Mouse (Mus musculus): ENCODE results near the gene Slc18a3. TPM values are rescaled to one million over a fixed set of nuclear protein-coding genes. Genes with fewer than 3 reads are reported as not detected.

The Slc18a3 gene
- polyA plus RNA-seq, 1 experiment from 2014 or later: 0.41 TPM

- H3K27ac ChIP-seq (replicated peaks): no peak overlapping the region
- 83% methylated on average over 5 of the region's 5 CpGs for WGBS
- H3K36me3 ChIP-seq: no peaks in the 10 kb centered on the region
- H3K9me3 ChIP-seq (replicated peaks): no peaks in the 10 kb centered on the region
- peaks cover 15% of the 10 kb centered on the region for H3K27me3 ChIP-seq (ENCODE audit: low read depth, poor library complexity, severe bottlenecking)
- peaks cover 18% of the 10 kb centered on the region for H3K4me1 ChIP-seq
- no peak overlapping the region for H3K4me3 ChIP-seq
- DNase-seq (ENCODE audit: low spot score): peak; percentile 5
Observed at GRCm38 (mm10) chr14:32439316-32439715, 25.3 kb downstream of the Slc18a3 start.

GRCm38 (mm10) chr14:32437352-32437793, 27.3 kb downstream of the Slc18a3 start:
- peak; percentile 40 for DNase-seq (ENCODE audit: low spot score)
- Histone ChIP-seq H3K27ac (replicated peaks) (no peak overlapping the region), H3K4me1 (peaks cover 12% of the 10 kb centered on the region), H3K4me3 (no peak overlapping the region), H3K27me3 (ENCODE audit: low read depth, poor library complexity, severe bottlenecking) (peaks cover 5% of the 10 kb centered on the region; the same call in 1 of the 2 replicates), H3K36me3 (no peaks in the 10 kb centered on the region), H3K9me3 (replicated peaks) (no peaks in the 10 kb centered on the region)
- 34% methylated on average over 5 of the region's 5 CpGs for WGBS

- no peaks in the 10 kb centered on the region for H3K36me3 ChIP-seq
- no peaks in the 10 kb centered on the region for H3K27me3 ChIP-seq (ENCODE audit: low read depth, poor library complexity, severe bottlenecking)
- 35% methylated on average over 8 of the region's 8 CpGs for WGBS
- no peaks in the 10 kb centered on the region for H3K9me3 ChIP-seq (replicated peaks)
- H3K4me1 ChIP-seq: peaks cover 11% of the 10 kb centered on the region
- no peak overlapping the region for H3K27ac ChIP-seq (replicated peaks)
- peak; percentile 11 for DNase-seq (ENCODE audit: low spot score)
- no peak overlapping the region for H3K4me3 ChIP-seq
Observed at GRCm38 (mm10) chr14:32429030-32429602, 35.5 kb downstream of the Slc18a3 start.

- H3K27ac ChIP-seq (replicated peaks): no peak overlapping the region
- peak; percentile 6 for DNase-seq (ENCODE audit: low spot score)
- H3K9me3 ChIP-seq (replicated peaks): no peaks in the 10 kb centered on the region
- no peaks in the 10 kb centered on the region for H3K36me3 ChIP-seq
- no peak overlapping the region for H3K4me3 ChIP-seq
- no peaks in the 10 kb centered on the region for H3K27me3 ChIP-seq (ENCODE audit: low read depth, poor library complexity, severe bottlenecking)
- H3K4me1 ChIP-seq: peaks cover 5% of the 10 kb centered on the region
- 93% methylated on average over 7 of the region's 7 CpGs for WGBS
Observed at GRCm38 (mm10) chr14:32423946-32424345, 40.7 kb downstream of the Slc18a3 start.

- Histone ChIP-seq H3K27ac (replicated peaks) (no peak overlapping the region), H3K4me3 (no peak overlapping the region), H3K27me3 (ENCODE audit: low read depth, poor library complexity, severe bottlenecking) (no peaks in the 10 kb centered on the region), H3K4me1 (no peaks in the 10 kb centered on the region), H3K36me3 (no peaks in the 10 kb centered on the region), H3K9me3 (replicated peaks) (peaks cover 12% of the 10 kb centered on the region)
- DNase-seq (ENCODE audit: low spot score): peak; percentile 11
- WGBS: 86% methylated on average over 11 of the region's 11 CpGs
Observed at GRCm38 (mm10) chr14:32418747-32419146, 45.9 kb downstream of the Slc18a3 start.

Other genes starting within 250 kb of the Slc18a3 start
- gene Ogdhl, start 142.8 kb downstream of the Slc18a3 start, polyA plus RNA-seq (2016; fragmentation: Nextera tagmentation; extraction: Ambion mirVana): 17.4 and 18.4 TPM in 2 replicates
- gene 1700024G13Rik, start 76.5 kb downstream of the Slc18a3 start, polyA plus RNA-seq (2016; fragmentation: Nextera tagmentation; extraction: Ambion mirVana): not detected in 2 replicates
- 0.07 and 0.10 TPM in 2 replicates for gene Chat, start 1.1 kb upstream of the Slc18a3 start, polyA plus RNA-seq (2016; fragmentation: Nextera tagmentation; extraction: Ambion mirVana)
- 26.0 and 27.8 TPM in 2 replicates for gene Ercc6, start 48.7 kb upstream of the Slc18a3 start, polyA plus RNA-seq (2016; fragmentation: Nextera tagmentation; extraction: Ambion mirVana)
- 6.0 and 8.1 TPM in 2 replicates for gene Prrxl1, start 134.6 kb upstream of the Slc18a3 start, polyA plus RNA-seq (2016; fragmentation: Nextera tagmentation; extraction: Ambion mirVana)
- 0.09 and 0.27 TPM in 2 replicates for gene 3425401B19Rik, start 220.4 kb upstream of the Slc18a3 start, polyA plus RNA-seq (2016; fragmentation: Nextera tagmentation; extraction: Ambion mirVana)

All from midbrain, embryonic 10.5 days (tissue).